Mouse (Mus musculus) liver, adult 2 months (tissue): ENCODE results near the gene Rhbg.

Source experiments
- CTCF ChIP-seq: fragments of 200-500 bp; IDR thresholded peaks from 2 replicates; pipeline ENCODE4 v1.5.1; 2011; ENCODE audit warnings: low read depth, low read length, control low read depth
- POLR2A ChIP-seq: fragments of 200-500 bp; IDR thresholded peaks from 2 replicates; pipeline ENCODE4 v1.6.1; 2011; ENCODE audit warnings: low read length, control low read depth; ENCODE audit not compliant: insufficient read depth; ENCODE audit errors: extremely low read depth

- TF ChIP-seq POLR2A (no peak), CTCF (no peak)
Measured at GRCm38 (mm10) chr3:88205176-88205562, 49.3 kb downstream of the Rhbg start.
